Mouse (Mus musculus) midbrain, embryonic 13.5 days (tissue): Measurements from ENCODE around the gene Bclaf3. TPM values are rescaled to one million over a fixed set of nuclear protein-coding genes. Genes with fewer than 3 reads are reported as not detected.

Source experiments
- ATAC-seq: fragments of 200-750 bp; cut with Nextera tagmentation; 2 replicates; pipeline ENCODE4 v1.8.0; 2017; ENCODE audit warnings: mild to moderate bottlenecking, moderate TSS enrichment, moderate library complexity
- H3K27ac ChIP-seq: fragments of 300-500 bp; sonication (generic); 2 replicates; pipeline ENCODE4 v1.5.1; 2015; ENCODE audit warnings: inconsistent platforms, mild to moderate bottlenecking, moderate library complexity
- H3K27me3 ChIP-seq: fragments of 300-500 bp; sonication (generic); 2 replicates; pipeline ENCODE4 v1.6.1; 2015; ENCODE audit warnings: mild to moderate bottlenecking, inconsistent platforms
- H3K36me3 ChIP-seq: fragments of 300-500 bp; sonication (generic); 2 replicates; pipeline ENCODE4 v1.6.1; 2015; ENCODE audit warnings: mild to moderate bottlenecking, inconsistent platforms
- H3K4me1 ChIP-seq: fragments of 300-500 bp; sonication (generic); replicated peaks from 2 replicates; pipeline ENCODE4 v1.6.1; 2015; ENCODE audit warnings: inconsistent platforms
- H3K4me2 ChIP-seq: fragments of 300-500 bp; sonication (generic); replicated peaks from 2 replicates; pipeline ENCODE4 v1.6.1; 2015; ENCODE audit warnings: moderate library complexity, mild to moderate bottlenecking, inconsistent platforms
- H3K4me3 ChIP-seq: fragments of 300-500 bp; sonication (generic); replicated peaks from 2 replicates; pipeline ENCODE4 v1.5.1; 2015; ENCODE audit warnings: mild to moderate bottlenecking, inconsistent platforms
- H3K9ac ChIP-seq: fragments of 300-500 bp; sonication (generic); replicated peaks from 2 replicates; pipeline ENCODE4 v1.6.1; 2015; ENCODE audit warnings: mild to moderate bottlenecking, inconsistent platforms
- H3K9me3 ChIP-seq: fragments of 300-500 bp; sonication (generic); 2 replicates; pipeline ENCODE4 v1.6.1; 2016; ENCODE audit warnings: mild to moderate bottlenecking, inconsistent platforms
- WGBS: fragments of 180-500 bp; shearing (Covaris S2); methylation state at CpG from one replicate; pipeline ENCODE4 v1.1.7; 2015; 5-methylcytosine and 5-hydroxymethylcytosine counted together
- polyA plus RNA-seq: library from polyadenylated mRNA; unstranded; fragments of >200 nt; fragmentation: Nextera tagmentation; extraction: Ambion mirVana; gene quantifications from 2 replicates; pipeline ENCODE4 v1.2.1, GENCODE M21; 2015

Bclaf3 gene
- polyA plus RNA-seq, 1 experiment from 2014 or later = 31.0 TPM

DNA sequence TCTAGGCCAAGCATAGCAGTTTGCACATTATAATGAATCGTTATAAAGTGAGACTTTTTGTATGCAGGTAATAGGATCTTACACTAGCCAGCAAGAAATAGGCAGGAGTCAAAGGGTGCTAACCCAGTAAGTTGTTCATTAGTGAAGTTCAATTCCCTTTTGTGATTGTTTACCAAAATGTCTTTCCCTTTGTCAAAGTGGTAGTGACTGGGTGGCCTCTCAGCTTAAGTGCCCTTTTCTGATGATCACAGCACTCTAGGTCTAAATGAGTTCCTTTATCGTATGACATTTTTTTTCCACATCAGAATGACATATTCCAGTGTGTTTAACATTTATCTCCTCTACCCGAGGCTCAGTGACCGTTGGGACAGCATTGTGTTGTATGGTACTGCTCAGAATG is 102.1 kb downstream of the Bclaf3 start:
- H3K36me3 ChIP-seq = no peaks in the 10 kb centered on the region
- ATAC-seq = no peak
- peak overlapping the region; percentile 59 for H3K4me2 ChIP-seq
- peak overlapping the region; percentile 60 for H3K4me3 ChIP-seq
- no peak overlapping the region for H3K27ac ChIP-seq
- H3K27me3 ChIP-seq = peaks cover 2% of the 10 kb centered on the region; the same call in 1 of the 2 replicates
- peak overlapping the region; percentile 83; the same call in 1 of the 2 replicates for H3K9ac ChIP-seq
- 49% methylated on average over 4 of the region's 4 CpGs for WGBS
- H3K9me3 ChIP-seq = no peaks in the 10 kb centered on the region
- 0 out of 2 replicates have a peak, but pooled peaks cover 4% of the 10 kb centered on the region for H3K4me1 ChIP-seq

GRCm38 (mm10) chrX:159629203-159629602 is 102.7 kb downstream of the Bclaf3 start:
- Histone ChIP-seq H3K36me3 (no peaks in the 10 kb centered on the region), H3K4me2 (peak overlapping the region; percentile 59), H3K4me3 (peak overlapping the region; percentile 60), H3K9ac (no peak overlapping the region), H3K9me3 (no peaks in the 10 kb centered on the region), H3K4me1 (0 out of 2 replicates have a peak, but pooled peaks cover 4% of the 10 kb centered on the region), H3K27ac (no peak overlapping the region), H3K27me3 (peaks cover 2% of the 10 kb centered on the region; the same call in 1 of the 2 replicates)
- WGBS = 21% methylated on average over 2 of the region's 2 CpGs
- no peak for ATAC-seq

GRCm38 (mm10) chrX:159638500-159639227 is 112.2 kb downstream of the Bclaf3 start:
- Histone ChIP-seq H3K36me3 (no peaks in the 10 kb centered on the region), H3K4me3 (no peak overlapping the region), H3K9me3 (no peaks in the 10 kb centered on the region), H3K27me3 (no peaks in the 10 kb centered on the region; the same call in 1 of the 2 replicates), H3K4me2 (no peak overlapping the region), H3K9ac (no peak overlapping the region), H3K4me1 (no peaks in the 10 kb centered on the region), H3K27ac (no peak overlapping the region)
- 83% methylated on average over 4 of the region's 4 CpGs for WGBS
- ATAC-seq = no peak

- no peak for ATAC-seq
- Histone ChIP-seq H3K27me3 (no peaks in the 10 kb centered on the region; the same call in 1 of the 2 replicates), H3K4me1 (no peaks in the 10 kb centered on the region), H3K9ac (no peak overlapping the region), H3K27ac (no peak overlapping the region), H3K36me3 (no peaks in the 10 kb centered on the region), H3K4me3 (no peak overlapping the region), H3K4me2 (no peak overlapping the region), H3K9me3 (no peaks in the 10 kb centered on the region)
- WGBS = 66% methylated on average over 4 of the region's 4 CpGs
Measured at GRCm38 (mm10) chrX:159639991-159640390, 113.5 kb downstream of the Bclaf3 start.

Other genes starting within 250 kb of the Bclaf3 start
- 113 TPM in 2 replicates for gene Eif1ax, start 154.5 kb upstream of the Bclaf3 start, polyA plus RNA-seq
- gene Map7d2, start 112.1 kb upstream of the Bclaf3 start, polyA plus RNA-seq = 23.7 and 26.1 TPM in 2 replicates
- gene Sh3kbp1, start 100.6 kb downstream of the Bclaf3 start, polyA plus RNA-seq = 37.6 and 39.3 TPM in 2 replicates